Mouse (Mus musculus) heart, postnatal 36 days (tissue): ENCODE measurements at regions not wholly inside any gene's neighbourhood (a gene's known extent, or its start where the extent isn't known, plus 50 kb on each side); places are given as distances from the start of the nearest gene placed in this dataset.
A peak's percentile ranks its signal among the peaks of the same experiment; 100 is the strongest.

Source experiments
- DNase-seq, 2 experiments: peaks; one replicate each; pipeline ENCODE4 v3.0.0; 2021 to 2022
- intact Hi-C: fragments of 180-260 bp; cut with DNase I; formaldehyde crosslinking; loops from one replicate; pipeline ENCODE4 v1.15.1; 2025

DNA sequence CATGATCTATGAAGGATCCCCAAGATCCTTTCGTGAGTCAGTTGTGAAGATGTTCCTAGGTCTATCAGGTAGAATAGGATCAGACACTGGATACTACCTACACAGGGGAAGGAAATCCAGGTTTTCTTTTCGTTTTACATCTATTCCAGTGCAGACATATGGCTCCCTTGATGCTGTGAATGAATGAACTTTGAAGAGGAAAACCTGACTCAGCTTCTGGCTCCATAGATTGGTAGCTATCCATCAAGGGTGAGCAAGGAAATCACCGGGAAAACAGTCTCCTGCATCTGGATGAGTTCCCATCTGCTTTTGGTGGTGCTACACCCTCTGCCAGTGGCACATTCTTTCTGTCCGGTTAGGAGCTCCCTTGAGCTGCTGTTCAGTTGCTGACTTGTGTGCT lies 687.8 kb downstream of the Hs3st4 start:
- no peak for DNase-seq
- intact Hi-C loops, result no loop called here

DNA sequence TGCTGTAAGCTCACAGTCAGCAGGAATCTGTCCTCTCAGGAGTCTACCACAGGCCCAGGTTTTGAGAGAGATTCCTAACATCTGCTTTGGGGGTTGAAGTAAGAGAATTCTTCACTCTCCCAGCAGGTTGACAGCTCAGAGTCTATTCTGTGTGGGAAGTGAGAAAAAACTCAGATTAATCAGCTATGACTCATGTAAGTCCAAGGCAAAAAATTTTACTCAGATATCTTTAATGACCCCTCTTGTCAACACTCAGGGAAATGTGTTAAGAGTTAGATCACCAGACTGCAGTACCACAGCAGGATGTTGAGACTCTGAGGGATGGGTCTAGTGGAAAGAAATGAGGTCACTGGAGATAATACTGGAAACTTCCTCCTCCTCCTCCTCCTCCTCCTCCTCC lies 688.4 kb downstream of the Hs3st4 start:
- intact Hi-C loops, result no loop called here

GRCm38 (mm10) chr7:124676854-124677515 lies 694.3 kb downstream of the Hs3st4 start:
- no peak for DNase-seq
- intact Hi-C loops, result no loop called here

More for the DNA sequence above, 688.4 kb downstream of the Hs3st4 start:
- no peak for DNase-seq

- DNase-seq, result no peak
- intact Hi-C loops, result no loop called here
Observed at GRCm38 (mm10) chr7:124680561-124680960, 697.9 kb downstream of the Hs3st4 start.

- no peak for DNase-seq
- intact Hi-C loops, result no loop called here
Observed at GRCm38 (mm10) chr7:124681212-124681611, 698.5 kb downstream of the Hs3st4 start.

DNA sequence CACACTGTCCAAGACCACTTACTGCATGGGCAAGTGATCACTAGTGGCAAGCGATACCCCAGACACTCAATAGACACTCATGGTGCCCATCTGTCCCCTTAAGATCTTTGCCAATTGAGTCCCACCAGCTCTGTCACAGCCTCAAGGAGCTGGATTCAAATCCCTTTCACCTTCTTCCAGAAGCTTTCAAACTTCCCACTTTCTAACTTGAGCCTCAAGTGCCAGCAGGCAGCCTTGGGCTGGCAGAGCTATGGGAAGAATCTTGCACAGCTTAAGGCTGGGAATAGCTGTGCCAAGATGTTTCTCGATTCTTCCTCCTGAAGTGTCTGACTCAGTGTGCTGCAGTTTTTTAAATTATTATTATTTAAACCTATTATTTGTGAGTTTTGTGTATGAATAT lies 699.2 kb downstream of the Hs3st4 start:
- no peak for DNase-seq
- intact Hi-C loops, result no loop called here

- intact Hi-C loops, result no loop called here
Observed at GRCm38 (mm10) chr7:124685424-124685823, 702.8 kb downstream of the Hs3st4 start.

DNA sequence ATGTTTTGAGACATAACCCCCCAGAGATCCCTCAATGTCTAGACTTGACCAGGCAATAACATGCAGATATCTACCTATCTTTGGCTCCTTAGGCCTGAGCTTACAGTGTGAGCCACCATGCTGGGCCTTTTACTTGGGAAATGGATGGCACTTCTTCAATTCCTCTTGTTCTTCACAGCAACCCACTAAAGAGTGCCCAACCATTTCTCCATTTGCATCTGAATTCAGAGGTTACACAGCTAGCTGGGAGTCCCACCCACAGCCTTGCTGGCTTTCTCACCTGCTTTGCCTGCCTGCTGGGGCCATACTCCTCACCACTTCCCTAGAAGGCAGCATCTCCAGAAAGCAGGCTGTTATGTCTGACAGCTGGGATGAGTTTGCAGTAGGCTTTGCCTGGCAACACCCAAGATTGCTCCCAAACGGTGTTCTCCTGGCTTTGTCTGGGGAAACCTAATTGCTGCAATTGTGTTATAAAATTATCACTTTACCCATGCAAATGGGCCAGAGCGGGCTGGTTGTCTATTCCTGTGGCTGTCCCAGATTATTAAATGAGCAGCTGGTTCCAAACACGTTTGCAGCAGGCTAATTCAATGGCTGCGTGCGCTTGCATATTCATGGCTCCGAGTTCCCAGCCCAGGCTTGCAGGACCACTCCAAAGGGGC lies 721.6 kb downstream of the Hs3st4 start:
- no peak for DNase-seq
- intact Hi-C loops, result no loop called here

More at GRCm38 (mm10) chr7:124685424-124685823, 702.8 kb downstream of the Hs3st4 start:
- DNase-seq, result peak; percentile 64 to 68

DNA sequence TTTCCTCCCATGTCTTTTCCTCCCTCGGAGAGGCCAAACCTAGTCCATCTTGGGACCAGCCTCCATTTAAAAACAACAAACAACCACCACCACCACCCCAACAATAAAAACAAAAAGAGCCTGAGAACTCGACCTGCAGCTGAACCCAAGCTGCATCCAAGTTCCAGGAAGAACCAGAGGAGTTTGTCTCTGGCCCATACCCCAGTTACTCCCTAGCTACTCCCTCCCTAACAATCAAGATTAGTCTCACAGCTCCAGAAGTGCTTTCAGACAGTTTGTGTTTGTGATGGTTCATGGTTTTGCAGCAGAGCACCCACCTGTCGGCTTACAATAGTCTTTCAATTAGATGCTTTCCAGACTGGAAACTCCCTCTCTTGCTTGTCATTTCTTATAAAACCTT lies 724.5 kb downstream of the Hs3st4 start:
- intact Hi-C loops, result no loop called here
- DNase-seq, result no peak

DNA sequence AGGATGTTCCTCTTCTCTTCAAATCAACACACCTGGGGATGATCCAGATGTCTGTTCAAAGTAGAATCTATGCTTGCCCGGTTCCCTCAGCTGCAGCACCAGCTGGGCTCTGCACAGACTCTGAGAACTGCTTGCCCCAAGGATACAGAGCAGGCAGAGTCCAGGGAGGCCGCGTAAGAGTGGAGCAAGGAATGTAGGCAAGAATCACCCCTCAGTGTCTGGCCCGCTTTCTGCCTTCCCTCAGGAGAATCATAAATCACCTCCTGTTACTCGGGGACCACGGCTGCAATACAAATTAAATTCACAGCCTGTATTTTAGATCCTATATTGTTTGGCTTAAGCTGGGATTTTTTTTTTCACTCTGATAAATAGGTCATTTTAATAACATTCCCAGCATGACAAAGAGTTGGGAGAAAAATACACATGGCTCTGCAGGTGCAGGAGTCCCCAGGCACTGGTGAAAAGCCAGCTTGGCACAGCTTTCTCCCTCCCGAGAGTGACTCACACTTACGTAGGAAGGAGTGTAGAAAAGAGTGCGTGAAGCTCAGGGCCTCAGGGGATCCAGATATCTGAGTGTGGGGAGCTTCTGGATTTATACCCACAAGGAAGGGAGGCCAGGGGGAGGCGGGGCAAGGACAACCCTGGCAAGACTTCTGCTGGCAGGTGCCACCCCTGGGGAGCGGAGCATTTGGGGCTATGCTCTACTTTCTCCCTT lies 726.3 kb downstream of the Hs3st4 start:
- intact Hi-C loops, result no loop called here
- peak; percentile 11 to 16 for DNase-seq

DNA sequence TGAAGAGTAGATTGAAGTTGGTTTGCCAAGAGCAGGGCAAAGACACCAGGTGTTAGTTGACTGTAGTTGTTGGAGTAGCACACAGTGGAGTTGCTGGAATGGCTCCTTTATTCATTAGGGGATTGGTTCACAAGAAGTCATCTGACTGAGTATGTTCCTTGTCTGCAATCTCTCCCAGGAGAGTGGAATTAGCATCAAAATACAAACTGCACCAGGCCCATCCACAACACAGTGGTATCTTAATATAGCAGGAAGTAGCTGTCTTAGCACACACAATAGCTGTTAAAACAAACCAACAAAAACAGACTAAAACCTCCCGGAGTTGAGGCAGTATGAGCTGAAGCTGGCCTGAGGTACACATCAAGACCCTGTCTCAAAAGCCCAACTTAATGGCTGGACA lies 723.5 kb upstream of the Kdm8 start:
- DNase-seq, result no peak
- intact Hi-C loops, result no loop called here

DNA sequence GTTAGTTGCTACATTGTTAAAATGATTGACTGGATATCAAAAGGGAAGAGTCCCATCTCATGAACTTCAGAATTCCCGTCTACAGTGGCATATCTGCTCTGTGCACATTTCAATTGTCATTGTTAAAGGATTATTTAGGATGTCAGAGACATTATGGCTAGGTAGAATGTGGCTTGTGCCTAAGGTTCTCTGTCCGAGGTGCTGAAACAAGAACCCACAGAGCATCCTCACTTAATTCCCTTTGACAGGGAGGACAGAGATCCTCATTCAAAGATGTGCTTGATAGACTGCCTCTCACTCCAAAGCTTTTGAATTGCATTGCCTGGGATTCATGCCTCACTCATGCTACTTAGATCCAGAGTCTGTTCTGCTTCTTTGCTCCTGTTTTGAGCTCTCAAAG lies 702.4 kb upstream of the Kdm8 start:
- intact Hi-C loops, result no loop called here
- DNase-seq, result no peak

GRCm38 (mm10) chr7:124746321-124746720 lies 698.2 kb upstream of the Kdm8 start:
- DNase-seq, result no peak
- intact Hi-C loops, result no loop called here

DNA sequence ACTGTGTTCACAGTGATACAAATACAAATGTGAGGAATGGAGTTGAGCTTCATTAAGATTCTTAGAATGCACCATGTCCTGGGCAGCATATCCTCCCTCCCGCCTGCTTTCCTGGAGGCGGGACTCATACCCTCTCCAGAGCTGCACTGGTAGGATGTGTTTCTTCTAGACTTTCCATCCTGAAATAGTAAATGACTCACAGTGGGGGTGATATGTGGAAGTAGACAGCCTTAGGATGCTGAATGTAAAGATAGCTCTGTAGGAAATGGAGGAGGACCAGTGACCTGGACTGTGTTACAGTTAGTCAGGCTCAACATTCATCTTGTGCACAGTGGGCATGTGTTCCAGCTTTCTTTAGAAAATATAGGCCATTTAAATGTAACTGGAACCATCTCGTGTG lies 696.1 kb upstream of the Kdm8 start:
- no peak for DNase-seq
- intact Hi-C loops, result no loop called here

DNA sequence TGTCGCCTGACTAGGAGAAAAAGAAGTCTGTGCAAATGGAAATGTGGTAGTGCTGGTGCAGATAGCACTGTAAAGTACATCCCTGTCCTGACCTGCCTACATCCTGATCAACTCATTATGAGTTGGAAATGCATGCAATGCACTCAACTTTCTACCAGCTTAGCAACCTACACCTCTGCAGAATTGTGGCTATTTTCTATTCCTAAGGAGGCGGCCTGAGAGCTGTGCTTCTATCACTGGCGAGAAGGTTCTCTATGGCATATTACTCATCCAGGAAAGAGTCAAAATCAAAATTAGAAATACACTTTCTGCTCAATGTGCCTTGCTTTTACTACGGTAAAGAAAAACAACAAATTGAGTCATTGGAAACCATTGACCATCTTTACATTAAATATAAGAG lies 685.4 kb upstream of the Kdm8 start:
- no peak for DNase-seq
- intact Hi-C loops, result no loop called here

DNA sequence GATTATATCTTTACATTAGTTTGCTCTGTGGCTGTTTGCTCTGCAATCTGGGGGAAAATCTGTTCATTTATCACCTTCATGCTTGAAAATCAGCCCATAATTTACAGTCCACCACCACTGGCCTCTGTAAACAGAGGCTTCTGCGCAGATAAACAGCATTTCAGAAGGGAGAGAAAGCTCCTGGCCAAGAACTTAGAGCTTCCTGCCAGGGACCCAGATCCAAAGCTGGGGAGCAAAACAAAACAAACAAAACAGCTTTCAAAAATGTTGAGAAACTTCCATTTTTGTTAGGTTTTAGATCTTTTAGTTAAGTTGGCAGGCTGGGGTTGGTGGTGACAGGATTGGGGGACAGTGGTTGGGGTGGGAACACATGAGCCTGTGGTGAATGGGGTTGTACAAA lies 666.7 kb upstream of the Kdm8 start:
- DNase-seq, result no peak
- intact Hi-C loops, result no loop called here

DNA sequence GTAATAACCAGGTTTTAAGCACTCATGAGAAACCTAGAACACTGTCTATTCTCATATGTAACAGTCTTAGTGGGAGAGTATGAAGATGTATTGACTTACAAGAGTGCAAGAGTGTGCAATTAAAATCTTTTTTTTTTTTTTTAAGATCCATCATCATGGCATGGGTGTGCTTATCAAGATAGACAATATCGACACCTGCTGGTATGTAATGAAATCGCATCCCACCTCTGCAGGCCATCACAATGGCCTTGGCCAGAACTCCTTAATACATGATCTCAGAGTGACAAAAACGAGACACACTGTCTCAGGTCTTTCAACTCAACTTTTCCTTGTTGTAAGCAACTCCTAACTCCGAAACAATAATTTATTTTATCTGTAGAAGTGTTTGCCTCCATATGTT lies 661.7 kb upstream of the Kdm8 start:
- intact Hi-C loops, result loop anchor here (2.0 kb wide), 1 partner anchor 654 kb away; no protein-coding TSS in a partner anchor
- no peak for DNase-seq

GRCm38 (mm10) chr7:124784995-124785394 lies 659.5 kb upstream of the Kdm8 start:
- intact Hi-C loops, result no loop called here
- no peak for DNase-seq

DNA sequence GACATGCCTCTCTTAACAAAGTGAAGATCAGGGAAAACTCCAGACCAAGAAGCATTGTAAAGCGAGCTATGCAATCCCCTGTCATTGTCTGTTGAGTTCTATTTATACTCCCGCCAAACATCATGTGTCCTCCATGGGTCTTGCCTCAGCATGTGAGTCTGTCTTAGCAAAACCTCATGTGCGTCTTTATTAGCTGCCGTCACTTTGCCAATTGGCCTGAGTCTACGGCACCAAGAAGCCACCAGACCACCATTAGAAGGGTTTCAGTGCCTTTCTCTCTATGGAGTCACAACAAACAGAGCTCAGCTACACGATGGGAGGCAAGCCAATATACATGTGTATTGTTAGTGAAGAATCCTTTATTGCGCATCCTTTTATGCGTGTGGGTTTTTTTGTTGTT lies 658.6 kb upstream of the Kdm8 start:
- intact Hi-C loops, result no loop called here
- DNase-seq, result no peak

DNA sequence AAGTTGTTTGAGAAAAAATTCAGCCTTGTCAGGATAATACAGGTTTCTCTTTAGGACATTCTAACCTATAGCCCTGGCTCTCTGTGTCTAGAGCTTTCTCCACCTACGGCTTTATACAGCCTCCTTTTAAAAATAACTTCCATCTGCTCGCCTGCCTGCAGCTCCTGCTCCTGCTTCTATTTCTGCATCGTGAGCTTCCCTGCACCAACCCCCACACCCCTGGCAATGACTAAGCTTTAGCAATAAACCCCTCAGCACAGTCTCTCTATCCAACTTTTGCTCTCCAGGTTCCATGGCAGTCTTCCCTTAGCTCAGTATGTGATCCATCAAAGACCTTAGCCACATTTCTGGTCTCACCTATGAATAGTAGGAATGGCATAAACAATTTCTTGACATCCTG lies 655.7 kb upstream of the Kdm8 start:
- intact Hi-C loops, result no loop called here
- DNase-seq, result no peak

DNA sequence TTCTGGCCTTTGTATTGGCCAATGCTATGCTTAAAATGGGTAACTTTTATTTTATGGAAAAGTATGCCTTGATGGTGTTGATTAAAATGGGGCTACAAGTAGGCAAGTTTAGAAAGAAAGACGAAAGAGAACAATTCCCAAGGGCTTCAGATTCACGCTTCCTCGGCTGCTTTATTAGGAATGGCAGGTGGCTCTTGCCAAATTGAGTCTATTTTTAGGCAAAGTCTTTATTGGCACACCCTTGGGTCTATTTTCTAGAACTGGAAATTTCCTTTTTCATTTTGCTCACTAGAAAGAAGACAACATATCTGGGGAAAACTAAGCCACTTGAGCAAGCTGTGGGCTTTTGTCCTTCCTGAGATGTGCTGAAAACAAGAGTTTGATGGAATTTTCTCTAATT lies 641.4 kb upstream of the Kdm8 start:
- intact Hi-C loops, result no loop called here
- DNase-seq, result no peak

- intact Hi-C loops, result no loop called here
Observed at GRCm38 (mm10) chr7:124834692-124835091, 609.8 kb upstream of the Kdm8 start.

More at GRCm38 (mm10) chr7:124834692-124835091, 609.8 kb upstream of the Kdm8 start:
- no peak for DNase-seq
